9 mouse cellular contexts compared by ENCODE assay signal in genomic region chr13:56145523-56145922, GRCm38 (mm10). TPM values are rescaled to one million over a fixed set of nuclear protein-coding genes. Genes with fewer than 3 reads are reported as not detected.
DNase-seq lines count a peak whose midpoint lies in the region; ATAC-seq and TF ChIP-seq lines count a peak whose summit lies in the region.
"Had no signal": no experiment of that assay in that cellular context is flagged by ENCODE, and none has a peak within 500 bp of the region (broad histone marks: within the 10 kb centered on the region; RNA-seq: fewer than 3 reads in every experiment).

No protein-coding gene starts in this region.

- WGBS in small intestine, adult 2 months, result 49% methylated on average over 3 of the region's 3 CpGs
- 40% methylated on average over 3 of the region's 3 CpGs for WGBS in neural tube, embryonic 15.5 days
- WGBS in forebrain, embryonic 15.5 days, result 32% methylated on average over 3 of the region's 3 CpGs

- DNase-seq in kidney, adult 18-20 months, result peak; percentile 27
- no peak for DNase-seq in kidney, adult 9 months
- no peak for DNase-seq in brain, embryonic 14.5 days (ENCODE audit: low read depth)
- DNase-seq in retina, embryonic 14.5 days (ENCODE audit: low spot score), result no peak

- no peak overlapping the region for H3K27ac ChIP-seq in small intestine, adult 2 months (ENCODE audit: insufficient read depth, low read depth, low read length)
- no peak overlapping the region for H3K27ac ChIP-seq in neural tube, embryonic 15.5 days (replicated peaks)
- no peak overlapping the region for H3K27ac ChIP-seq in forebrain, embryonic 15.5 days (replicated peaks)
- H3K27ac ChIP-seq: embryonic facial prominence, embryonic 12.5 days had no signal

- no peak for ATAC-seq in neural tube, embryonic 15.5 days (ENCODE audit: low FRiP score)
- no peak for ATAC-seq in forebrain, embryonic 15.5 days (replicated peaks)

- peaks cover 68% of the 10 kb centered on the region for H3K4me1 ChIP-seq in E14TG2a.4 (replicated peaks; ENCODE audit: low read depth, low read length)
- H3K4me1 ChIP-seq in small intestine, adult 2 months (ENCODE audit: control insufficient read depth, insufficient read depth, insufficient read length, low read length), result peaks cover 2% of the 10 kb centered on the region; the same call in 1 of the 2 replicates
- 0 out of 2 replicates have a peak, but pooled peaks cover 4% of the 10 kb centered on the region for H3K4me1 ChIP-seq in neural tube, embryonic 15.5 days
- H3K4me1 ChIP-seq in forebrain, embryonic 15.5 days, result no peaks in the 10 kb centered on the region

- TF ChIP-seq CTCF in E14TG2a.4 (conservative IDR thresholded peaks at IDR 0.05; ENCODE audit: low read length), result peak; percentile 51
- TF ChIP-seq CTCF in brain, embryonic 14.5 days (IDR thresholded peaks at IDR 0.05; ENCODE audit: borderline replicate concordance, extremely low read depth, insufficient read depth, insufficient read length), result peak; percentile 37; the same call in 1 of the 2 replicates
- peak; percentile 49; the same call in 1 of the 2 replicates for TF ChIP-seq CTCF in small intestine, adult 2 months (IDR thresholded peaks at IDR 0.05; ENCODE audit: extremely low read depth, insufficient read length, insufficient replicate concordance, low read depth, low read length)

- no peaks in the 10 kb centered on the region for H3K36me3 ChIP-seq in E14TG2a.4 (ENCODE audit: insufficient read depth, low read length)
- no peaks in the 10 kb centered on the region for H3K36me3 ChIP-seq in small intestine, adult 2 months (ENCODE audit: control insufficient read depth, insufficient read depth, low read length)
- H3K36me3 ChIP-seq in neural tube, embryonic 15.5 days, result no peaks in the 10 kb centered on the region
- H3K36me3 ChIP-seq in forebrain, embryonic 15.5 days, result no peaks in the 10 kb centered on the region
- H3K36me3 ChIP-seq: embryonic facial prominence, embryonic 12.5 days had no signal

- H3K27me3 ChIP-seq in E14TG2a.4 (ENCODE audit: insufficient read depth, low read length), result peaks cover 15% of the 10 kb centered on the region
- H3K27me3 ChIP-seq in small intestine, adult 2 months (ENCODE audit: control insufficient read depth, insufficient read depth, low read length), result no peaks in the 10 kb centered on the region
- no peaks in the 10 kb centered on the region for H3K27me3 ChIP-seq in neural tube, embryonic 15.5 days (replicated peaks)
- H3K27me3 ChIP-seq in forebrain, embryonic 15.5 days, result no peaks in the 10 kb centered on the region
- H3K27me3 ChIP-seq: embryonic facial prominence, embryonic 12.5 days had no signal

- H3K9me3 ChIP-seq in E14TG2a.4 (ENCODE audit: low read length), result no peaks in the 10 kb centered on the region
- no peaks in the 10 kb centered on the region for H3K9me3 ChIP-seq in neural tube, embryonic 15.5 days (replicated peaks)
- no peaks in the 10 kb centered on the region for H3K9me3 ChIP-seq in forebrain, embryonic 15.5 days
- H3K9me3 ChIP-seq: embryonic facial prominence, embryonic 12.5 days had no signal

- 0 out of 2 replicates have a peak overlapping the region, but pooled peaks have one; percentile 13 for H3K4me3 ChIP-seq in E14TG2a.4 (replicated peaks; ENCODE audit: low read length)
- no peak overlapping the region for H3K4me3 ChIP-seq in small intestine, adult 2 months (ENCODE audit: low read depth, low read length)
- H3K4me3 ChIP-seq in neural tube, embryonic 15.5 days (replicated peaks), result no peak overlapping the region
- H3K4me3 ChIP-seq in forebrain, embryonic 15.5 days, result no peak overlapping the region
- H3K4me3 ChIP-seq: embryonic facial prominence, embryonic 12.5 days had no signal

- H3K9ac ChIP-seq in neural tube, embryonic 15.5 days (replicated peaks), result no peak overlapping the region
- no peak overlapping the region for H3K9ac ChIP-seq in forebrain, embryonic 15.5 days (replicated peaks)
- H3K9ac ChIP-seq: embryonic facial prominence, embryonic 12.5 days had no signal

- no peak overlapping the region for H3K4me2 ChIP-seq in neural tube, embryonic 15.5 days
- no peak overlapping the region for H3K4me2 ChIP-seq in forebrain, embryonic 15.5 days (replicated peaks)
- H3K4me2 ChIP-seq: embryonic facial prominence, embryonic 12.5 days had no signal

- TF ChIP-seq POLR2A in brain, embryonic 14.5 days (IDR thresholded peaks at IDR 0.05; ENCODE audit: borderline replicate concordance, extremely low read depth, insufficient read depth, insufficient read length, poor library complexity, severe bottlenecking), result no peak
- no peak for TF ChIP-seq POLR2A in small intestine, adult 2 months (IDR thresholded peaks at IDR 0.05; ENCODE audit: low read depth, low read length)

RNA-seq across cellular contexts. Expression of gene H2afy, which starts 9.4 kb away (rescaled TPM):
- polyA plus RNA-seq in brain, embryonic 14.5 days (2012; rRNA removed), result 317 and 334 TPM in 2 replicates
- polyA plus RNA-seq in small intestine, adult 2 months (2012; rRNA removed), result 59.8 and 93.3 TPM in 2 replicates
- polyA plus RNA-seq in neural tube, embryonic 15.5 days (2015; fragmentation: Nextera tagmentation; extraction: Ambion mirVana), result 244 and 272 TPM in 2 replicates
- polyA plus RNA-seq in forebrain, embryonic 15.5 days (2015; fragmentation: Nextera tagmentation; extraction: Ambion mirVana), result 424 and 456 TPM in 2 replicates

RNA-seq across cellular contexts. Expression of gene Tifab, which starts 33.2 kb away (rescaled TPM):
- 0.37 and 0.70 TPM in 2 replicates for polyA plus RNA-seq in brain, embryonic 14.5 days (2012; rRNA removed)
- 4.6 and 8.2 TPM in 2 replicates for polyA plus RNA-seq in small intestine, adult 2 months (2012; rRNA removed)
- polyA plus RNA-seq in neural tube, embryonic 15.5 days (2015; fragmentation: Nextera tagmentation; extraction: Ambion mirVana), result 1.1 and 2.3 TPM in 2 replicates
- polyA plus RNA-seq in forebrain, embryonic 15.5 days (2015; fragmentation: Nextera tagmentation; extraction: Ambion mirVana), result 0.87 and 1.0 TPM in 2 replicates
